Mouse (Mus musculus): ENCODE results near the gene Mex3d. TPM values are rescaled to one million over a fixed set of nuclear protein-coding genes. Genes with fewer than 3 reads are reported as not detected.
A peak's percentile ranks its signal among the peaks of the same experiment; 100 is the strongest.

The Mex3d gene
- polyA plus RNA-seq, 1 experiment from 2014 or later = 6.4 TPM

DNA sequence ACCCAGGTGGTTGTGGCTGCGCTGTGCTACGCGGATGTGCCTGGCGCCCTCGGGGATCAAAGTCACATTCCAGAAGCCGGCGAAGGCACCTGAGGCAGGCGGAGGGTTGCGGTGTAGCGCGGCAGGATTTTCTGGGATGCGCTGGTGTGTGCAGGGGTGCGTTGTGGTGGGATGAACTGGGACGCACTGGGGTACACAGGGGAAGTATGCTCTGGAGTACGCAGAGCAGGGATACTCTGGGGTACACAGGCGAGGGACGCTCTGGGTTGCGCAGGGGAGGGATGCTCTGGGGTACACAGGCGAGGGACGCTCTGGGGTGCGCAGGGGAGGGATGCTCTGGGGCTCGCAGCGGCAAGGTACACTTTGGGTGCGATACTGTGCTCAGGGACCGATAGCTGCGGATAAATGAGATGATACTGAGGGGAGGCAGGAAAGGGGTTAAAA lies 45.1 kb downstream of the Mex3d start:
- no peak overlapping the region for H3K9ac ChIP-seq (ENCODE audit: low read depth, low read length)
- peak overlapping the region; percentile 38 for H3K4me3 ChIP-seq (ENCODE audit: low read depth, low read length)
- H3K27ac ChIP-seq (ENCODE audit: low read depth, low read length) = no peak overlapping the region
- H3K9me3 ChIP-seq (replicated peaks; ENCODE audit: control insufficient read depth, low read length) = no peaks in the 10 kb centered on the region
- WGBS (ENCODE audit: insufficient replicate concordance) = 1% methylated on average over 26 of the region's 26 CpGs
- peak overlapping the region; percentile 59 for H3K4me2 ChIP-seq
- no peaks in the 10 kb centered on the region for H3K36me3 ChIP-seq (ENCODE audit: control insufficient read depth, insufficient read depth, low read length)
- no peak for ATAC-seq (replicated peaks; ENCODE audit: insufficient number of reproducible peaks, low FRiP score, low TSS enrichment)
- H3K4me1 ChIP-seq (ENCODE audit: control insufficient read depth, insufficient read depth, low read length) = peaks cover 28% of the 10 kb centered on the region
- peaks cover 75% of the 10 kb centered on the region for H3K27me3 ChIP-seq (ENCODE audit: control insufficient read depth, insufficient read depth, low read length)

DNA sequence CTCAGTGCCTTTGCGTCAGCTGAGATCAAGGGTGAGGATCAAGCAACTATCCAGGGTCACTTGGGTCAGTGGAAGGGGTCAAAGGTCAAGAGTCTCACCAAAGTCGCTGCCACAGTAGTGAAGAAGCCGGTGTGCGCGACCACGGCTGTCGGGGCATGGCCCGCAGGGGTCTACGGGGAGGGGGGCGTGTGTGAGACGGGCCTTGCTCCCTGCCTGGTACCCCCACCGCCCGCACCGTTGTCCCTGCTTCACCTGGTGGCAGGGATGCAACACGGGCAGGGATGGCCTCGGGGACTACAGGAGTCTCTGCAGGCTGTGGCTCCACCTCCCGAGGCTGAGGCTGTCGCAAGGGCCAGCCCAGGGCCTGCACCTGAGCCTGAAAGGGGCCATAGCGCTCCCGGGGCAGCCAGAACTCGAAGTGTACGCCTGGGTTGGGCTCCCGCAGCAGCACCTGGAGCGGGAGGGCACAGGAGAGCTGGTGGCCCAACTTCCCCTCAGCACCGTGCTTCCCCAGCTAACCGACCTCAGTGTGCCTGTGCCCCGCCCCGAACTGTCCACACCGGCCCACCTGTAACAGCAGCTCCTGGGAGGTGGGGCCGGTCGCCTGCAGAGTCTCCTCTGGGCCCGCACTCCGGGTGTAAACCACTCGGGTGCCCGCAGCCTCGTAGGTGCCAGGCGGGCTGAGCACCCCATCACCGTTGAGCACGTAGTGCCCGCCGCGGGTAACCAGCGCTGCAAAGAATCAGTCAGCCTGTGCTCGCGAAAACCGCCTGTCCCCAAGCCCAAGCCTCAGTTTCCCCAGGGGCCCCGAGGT lies 45.8 kb downstream of the Mex3d start:
- ATAC-seq (replicated peaks; ENCODE audit: insufficient number of reproducible peaks, low FRiP score, low TSS enrichment) = no peak
- H3K4me1 ChIP-seq (ENCODE audit: control insufficient read depth, insufficient read depth, low read length) = peaks cover 28% of the 10 kb centered on the region
- WGBS (ENCODE audit: insufficient replicate concordance) = 4% methylated on average over 46 of the region's 47 CpGs
- H3K4me2 ChIP-seq = peak overlapping the region; percentile 59
- no peak overlapping the region for H3K27ac ChIP-seq (ENCODE audit: low read depth, low read length)
- H3K9ac ChIP-seq (ENCODE audit: low read depth, low read length) = no peak overlapping the region
- peak overlapping the region; percentile 38 for H3K4me3 ChIP-seq (ENCODE audit: low read depth, low read length)
- peaks cover 75% of the 10 kb centered on the region for H3K27me3 ChIP-seq (ENCODE audit: control insufficient read depth, insufficient read depth, low read length)
- H3K9me3 ChIP-seq (replicated peaks; ENCODE audit: control insufficient read depth, low read length) = no peaks in the 10 kb centered on the region
- no peaks in the 10 kb centered on the region for H3K36me3 ChIP-seq (ENCODE audit: control insufficient read depth, insufficient read depth, low read length)

DNA sequence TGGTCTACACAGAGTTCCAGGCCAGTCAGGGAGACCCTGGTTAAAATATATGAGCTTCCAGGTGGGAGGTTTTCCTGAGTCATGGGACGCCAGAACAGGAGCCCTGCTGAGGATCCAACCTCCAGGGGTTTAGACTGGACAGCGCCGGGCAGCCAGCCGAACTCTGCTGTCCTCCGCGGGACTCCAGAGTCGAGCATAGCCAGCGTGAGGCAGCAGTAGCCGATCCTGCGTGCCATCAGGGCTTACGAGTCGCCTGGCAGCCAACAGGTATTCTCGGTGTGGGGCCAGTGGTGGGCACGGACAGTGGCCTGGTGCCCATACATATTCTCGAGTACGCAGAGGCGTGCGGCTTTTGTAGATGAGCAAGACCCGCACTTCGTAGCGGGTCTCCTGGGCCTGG lies 46.4 kb downstream of the Mex3d start:
- H3K27me3 ChIP-seq (ENCODE audit: control insufficient read depth, insufficient read depth, low read length) = peaks cover 74% of the 10 kb centered on the region
- no peaks in the 10 kb centered on the region for H3K9me3 ChIP-seq (replicated peaks; ENCODE audit: control insufficient read depth, low read length)
- WGBS (ENCODE audit: insufficient replicate concordance) = 18% methylated on average over 21 of the region's 21 CpGs
- H3K27ac ChIP-seq (ENCODE audit: low read depth, low read length) = no peak overlapping the region
- no peak overlapping the region for H3K4me3 ChIP-seq (ENCODE audit: low read depth, low read length)
- peaks cover 28% of the 10 kb centered on the region for H3K4me1 ChIP-seq (ENCODE audit: control insufficient read depth, insufficient read depth, low read length)
- H3K36me3 ChIP-seq (ENCODE audit: control insufficient read depth, insufficient read depth, low read length) = no peaks in the 10 kb centered on the region
- ATAC-seq (replicated peaks; ENCODE audit: insufficient number of reproducible peaks, low FRiP score, low TSS enrichment) = no peak
- H3K9ac ChIP-seq (ENCODE audit: low read depth, low read length) = no peak overlapping the region
- H3K4me2 ChIP-seq = no peak overlapping the region

DNA sequence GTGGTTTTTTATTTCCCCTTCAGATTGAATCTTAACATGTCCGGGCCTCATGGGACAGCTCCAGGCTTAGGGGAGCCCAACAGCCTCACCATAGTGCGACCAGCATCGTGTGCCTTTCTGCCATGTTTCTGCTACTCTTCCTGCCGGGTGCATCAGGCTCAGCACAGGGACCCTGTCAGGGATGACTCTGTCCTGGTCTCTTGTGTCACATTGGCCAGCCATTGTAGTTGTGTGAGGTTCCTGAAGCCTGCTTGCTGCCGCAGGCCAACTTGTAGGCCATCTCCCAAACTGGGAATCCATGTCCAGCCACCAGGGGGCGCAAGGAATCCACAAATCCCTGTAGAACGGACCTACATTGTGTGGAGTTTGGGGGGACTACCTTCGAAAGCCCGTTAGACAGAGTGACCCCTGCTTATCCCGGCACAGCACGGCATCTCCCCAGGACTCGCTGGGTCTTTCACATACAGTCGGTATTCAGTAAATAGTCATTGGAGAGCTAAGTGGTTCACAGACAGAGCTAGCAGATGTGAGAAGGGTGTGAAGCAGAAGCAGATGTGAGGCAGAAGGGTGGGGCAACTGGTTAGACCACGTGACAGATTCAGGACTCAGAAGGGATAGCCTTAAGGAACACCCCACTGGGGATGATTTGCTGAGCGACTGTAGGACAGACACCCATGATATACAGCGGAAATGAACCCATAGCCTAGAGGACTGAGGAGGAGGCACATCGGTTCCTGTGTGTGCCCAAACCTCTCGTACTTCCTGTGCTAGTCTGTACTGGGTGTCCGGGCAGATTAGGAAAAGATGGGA lies 47.3 kb downstream of the Mex3d start:
- Histone ChIP-seq H3K9me3 (replicated peaks; ENCODE audit: control insufficient read depth, low read length) (no peaks in the 10 kb centered on the region), H3K27ac (ENCODE audit: low read depth, low read length) (no peak overlapping the region), H3K4me1 (ENCODE audit: control insufficient read depth, insufficient read depth, low read length) (peaks cover 28% of the 10 kb centered on the region), H3K4me2 (peak overlapping the region; percentile 33), H3K36me3 (ENCODE audit: control insufficient read depth, insufficient read depth, low read length) (no peaks in the 10 kb centered on the region), H3K4me3 (ENCODE audit: low read depth, low read length) (no peak overlapping the region), H3K9ac (ENCODE audit: low read depth, low read length) (no peak overlapping the region), H3K27me3 (ENCODE audit: control insufficient read depth, insufficient read depth, low read length) (peaks cover 70% of the 10 kb centered on the region)
- WGBS (ENCODE audit: insufficient replicate concordance) = 24% methylated on average over 19 of the region's 19 CpGs
- 0 out of 2 replicates have a peak, but pooled peaks have one; percentile 10 for ATAC-seq (replicated peaks; ENCODE audit: insufficient number of reproducible peaks, low FRiP score, low TSS enrichment)

DNA sequence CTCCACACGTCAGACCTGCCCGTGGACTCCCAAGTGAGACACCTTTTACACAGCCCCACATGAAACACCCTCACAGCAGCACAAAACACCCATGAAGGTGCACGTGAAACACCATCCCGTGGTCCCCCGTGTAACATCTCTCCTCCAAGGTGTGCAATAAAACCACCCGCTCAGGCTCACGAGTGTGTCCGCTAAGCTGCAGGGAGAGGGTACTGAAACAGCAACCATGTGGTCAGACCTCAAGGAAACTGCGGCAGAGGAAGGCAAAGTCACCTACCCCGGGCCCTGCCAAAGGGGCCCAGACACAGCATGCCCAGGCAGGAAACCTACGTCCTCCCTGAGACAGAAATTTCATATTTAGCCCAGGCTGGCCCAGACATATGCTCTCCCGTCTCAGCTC lies 51.2 kb downstream of the Mex3d start:
- no peak overlapping the region for H3K9ac ChIP-seq (ENCODE audit: low read depth, low read length)
- H3K4me1 ChIP-seq (ENCODE audit: control insufficient read depth, insufficient read depth, low read length) = no peaks in the 10 kb centered on the region; the same call in 1 of the 2 replicates
- peaks cover 42% of the 10 kb centered on the region for H3K27me3 ChIP-seq (ENCODE audit: control insufficient read depth, insufficient read depth, low read length)
- no peak overlapping the region for H3K4me3 ChIP-seq (ENCODE audit: low read depth, low read length)
- H3K4me2 ChIP-seq = no peak overlapping the region
- WGBS (ENCODE audit: insufficient replicate concordance) = 85% methylated on average over 12 of the region's 12 CpGs
- no peak for ATAC-seq (replicated peaks; ENCODE audit: insufficient number of reproducible peaks, low FRiP score, low TSS enrichment)
- no peak overlapping the region for H3K27ac ChIP-seq (ENCODE audit: low read depth, low read length)
- no peaks in the 10 kb centered on the region for H3K9me3 ChIP-seq (replicated peaks; ENCODE audit: control insufficient read depth, low read length)
- H3K36me3 ChIP-seq (ENCODE audit: control insufficient read depth, insufficient read depth, low read length) = no peaks in the 10 kb centered on the region

DNA sequence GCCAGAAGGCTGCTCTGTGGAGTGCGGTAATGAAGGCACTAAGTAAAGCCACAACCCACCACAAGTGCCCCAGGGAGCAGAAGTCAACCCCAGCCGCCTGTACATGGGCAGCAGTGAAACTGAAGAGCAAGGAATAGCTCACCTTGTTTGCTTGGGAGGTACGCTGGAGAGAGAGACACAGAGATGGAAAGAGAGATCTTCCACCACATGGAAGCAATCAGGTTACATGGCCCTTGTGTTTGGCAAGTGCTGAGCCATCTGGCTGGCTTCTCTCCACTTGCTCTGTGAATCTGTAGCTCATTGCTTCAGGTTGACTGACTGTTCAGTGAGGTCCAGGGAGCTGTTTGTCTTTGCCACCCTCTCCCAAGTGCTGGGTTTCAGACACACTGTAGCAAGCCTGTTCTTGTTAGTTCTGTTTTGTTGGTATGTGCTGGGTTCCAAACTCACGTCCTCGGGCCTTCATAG lies 54.9 kb downstream of the Mex3d start:
- Histone ChIP-seq H3K4me1 (ENCODE audit: control insufficient read depth, insufficient read depth, low read length) (peaks cover 9% of the 10 kb centered on the region), H3K9me3 (replicated peaks; ENCODE audit: control insufficient read depth, low read length) (no peaks in the 10 kb centered on the region), H3K4me3 (ENCODE audit: low read depth, low read length) (no peak overlapping the region), H3K4me2 (peak overlapping the region; percentile 89), H3K36me3 (ENCODE audit: control insufficient read depth, insufficient read depth, low read length) (no peaks in the 10 kb centered on the region), H3K9ac (ENCODE audit: low read depth, low read length) (no peak overlapping the region), H3K27ac (ENCODE audit: low read depth, low read length) (peak overlapping the region; percentile 52; the same call in 1 of the 2 replicates), H3K27me3 (ENCODE audit: control insufficient read depth, insufficient read depth, low read length) (peaks cover 39% of the 10 kb centered on the region)
- no peak for ATAC-seq (replicated peaks; ENCODE audit: insufficient number of reproducible peaks, low FRiP score, low TSS enrichment)
- 68% methylated on average over 5 of the region's 5 CpGs for WGBS (ENCODE audit: insufficient replicate concordance)

DNA sequence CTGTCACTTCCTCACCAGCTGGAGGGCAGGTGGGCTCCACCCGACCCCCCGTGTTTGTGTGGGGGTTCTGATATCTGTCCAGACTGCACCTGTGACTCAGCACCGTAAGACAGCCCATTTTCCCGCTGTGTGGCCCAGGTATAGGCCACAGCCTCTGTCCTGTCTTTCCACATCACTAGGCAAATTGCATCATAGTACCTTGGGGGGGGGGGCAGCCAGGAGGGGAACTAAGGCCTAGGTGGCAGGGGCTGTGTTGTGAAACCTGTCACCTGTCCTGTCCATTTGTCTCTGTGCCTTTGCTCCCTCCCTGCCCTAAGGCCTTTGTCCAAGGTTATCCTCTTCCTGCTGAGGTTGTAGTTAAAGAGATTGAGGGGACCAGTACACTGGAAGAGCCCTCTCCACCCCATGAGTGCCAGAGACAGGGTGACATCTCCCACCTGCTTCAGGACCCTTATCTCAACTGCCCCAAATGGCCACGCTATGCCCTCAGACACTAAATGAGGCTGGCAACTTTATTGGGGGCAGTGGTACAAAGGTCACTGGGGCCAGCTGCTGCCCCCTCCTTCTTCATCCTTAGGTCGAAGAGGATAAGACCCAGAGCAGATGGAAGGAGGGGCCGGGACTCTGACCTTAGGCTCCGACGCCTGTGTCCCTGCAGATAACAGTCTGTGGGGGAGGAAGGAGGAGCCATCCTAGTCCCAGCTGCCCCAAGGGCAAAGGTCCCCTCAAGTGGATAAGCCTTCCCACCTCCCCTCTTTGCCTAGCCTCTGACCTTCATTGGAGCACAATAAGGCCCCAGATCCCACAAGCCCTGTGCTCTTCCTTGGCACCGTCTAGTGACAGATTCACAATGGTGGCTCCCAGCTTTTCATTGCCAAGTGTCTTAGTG lies 55.6 kb downstream of the Mex3d start:
- Histone ChIP-seq H3K36me3 (ENCODE audit: control insufficient read depth, insufficient read depth, low read length) (no peaks in the 10 kb centered on the region), H3K27me3 (ENCODE audit: control insufficient read depth, insufficient read depth, low read length) (peaks cover 38% of the 10 kb centered on the region), H3K27ac (ENCODE audit: low read depth, low read length) (peak overlapping the region; percentile 75), H3K4me1 (ENCODE audit: control insufficient read depth, insufficient read depth, low read length) (peaks cover 9% of the 10 kb centered on the region), H3K9ac (ENCODE audit: low read depth, low read length) (no peak overlapping the region), H3K4me2 (peak overlapping the region; percentile 89), H3K4me3 (ENCODE audit: low read depth, low read length) (peak overlapping the region; percentile 19; the same call in 1 of the 2 replicates), H3K9me3 (replicated peaks; ENCODE audit: control insufficient read depth, low read length) (no peaks in the 10 kb centered on the region)
- 45% methylated on average over 10 of the region's 10 CpGs for WGBS (ENCODE audit: insufficient replicate concordance)
- 0 out of 2 replicates have a peak, but pooled peaks have one; percentile 32 for ATAC-seq (replicated peaks; ENCODE audit: insufficient number of reproducible peaks, low FRiP score, low TSS enrichment)

DNA sequence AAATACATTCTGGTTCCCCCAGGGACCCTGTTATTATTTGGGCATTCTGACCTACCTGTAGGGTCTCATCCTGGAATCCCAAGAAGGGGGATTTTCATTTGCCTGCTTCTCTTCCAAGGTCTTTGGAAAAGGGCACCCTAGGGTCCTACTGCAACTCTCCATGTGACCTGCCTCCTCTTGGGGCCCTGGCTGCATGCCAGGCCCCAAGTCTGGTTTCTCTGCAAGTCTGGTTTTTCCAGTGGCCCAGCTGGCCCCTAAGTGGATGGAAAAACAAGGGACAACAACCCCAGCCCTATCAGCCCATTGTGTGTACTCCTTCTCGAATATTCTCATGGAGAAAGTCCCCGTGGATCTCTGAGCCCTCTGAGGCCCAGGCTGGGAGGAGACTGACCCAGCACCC lies 56.6 kb downstream of the Mex3d start:
- peak overlapping the region; percentile 68; the same call in 1 of the 2 replicates for H3K9ac ChIP-seq (ENCODE audit: low read depth, low read length)
- no peak for ATAC-seq (replicated peaks; ENCODE audit: insufficient number of reproducible peaks, low FRiP score, low TSS enrichment)
- peaks cover 33% of the 10 kb centered on the region for H3K27me3 ChIP-seq (ENCODE audit: control insufficient read depth, insufficient read depth, low read length)
- peaks cover 9% of the 10 kb centered on the region for H3K4me1 ChIP-seq (ENCODE audit: control insufficient read depth, insufficient read depth, low read length)
- peak overlapping the region; percentile 89 for H3K4me2 ChIP-seq
- H3K36me3 ChIP-seq (ENCODE audit: control insufficient read depth, insufficient read depth, low read length) = no peaks in the 10 kb centered on the region
- no peaks in the 10 kb centered on the region for H3K9me3 ChIP-seq (replicated peaks; ENCODE audit: control insufficient read depth, low read length)
- H3K27ac ChIP-seq (ENCODE audit: low read depth, low read length) = no peak overlapping the region
- H3K4me3 ChIP-seq (ENCODE audit: low read depth, low read length) = peak overlapping the region; percentile 52; the same call in 1 of the 2 replicates
- 60% methylated on average over 2 of the region's 2 CpGs for WGBS (ENCODE audit: insufficient replicate concordance)
